Mouse (Mus musculus): ENCODE data around the gene Ndufaf8. TPM values are rescaled to one million over a fixed set of nuclear protein-coding genes. Genes with fewer than 3 reads are reported as not detected.

Gene Ndufaf8
- polyA plus RNA-seq, 1 experiment: 9.0 TPM

DNA sequence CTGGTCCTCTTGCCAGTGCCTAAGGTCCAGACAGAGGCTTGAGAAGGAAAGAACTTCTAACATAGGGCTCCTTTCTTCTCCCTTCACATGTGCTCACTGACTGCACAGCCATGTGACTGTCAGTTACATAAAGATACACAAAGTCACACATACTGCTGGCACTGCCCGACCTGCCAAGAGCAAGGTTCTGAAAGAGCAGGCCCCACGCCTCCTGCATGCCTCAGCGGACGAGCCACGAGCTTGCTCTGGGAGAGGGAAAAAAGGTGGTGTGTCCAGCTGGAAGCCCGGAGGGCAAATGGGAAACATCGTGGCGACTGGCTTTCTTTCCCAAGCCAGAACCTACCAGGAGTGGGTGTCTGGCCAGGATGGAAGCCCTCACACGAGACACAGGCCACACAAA lies 9.1 kb downstream of the Ndufaf8 start:
- H3K4me3 ChIP-seq (replicated peaks): no peak overlapping the region
- H3K9me3 ChIP-seq (ENCODE audit: control insufficient read depth, low read length): no peaks in the 10 kb centered on the region
- H3K4me1 ChIP-seq (ENCODE audit: control insufficient read depth): peaks cover 7% of the 10 kb centered on the region
- peaks cover 81% of the 10 kb centered on the region for H3K36me3 ChIP-seq (ENCODE audit: control insufficient read depth)
- TF ChIP-seq TAL1 (IDR thresholded peaks at IDR 0.05; ENCODE audit: low read length) (no peak), GATA1 (IDR thresholded peaks at IDR 0.05; ENCODE audit: low read length) (no peak)
- no peaks in the 10 kb centered on the region for H3K27me3 ChIP-seq (ENCODE audit: control insufficient read depth)

GRCm38 (mm10) chr11:120109558-120110210 lies 11.0 kb downstream of the Ndufaf8 start:
- Histone ChIP-seq H3K4me1 (ENCODE audit: control insufficient read depth) (no peaks in the 10 kb centered on the region; the same call in 1 of the 2 replicates), H3K4me3 (replicated peaks) (no peak overlapping the region), H3K27me3 (ENCODE audit: control insufficient read depth) (no peaks in the 10 kb centered on the region), H3K36me3 (ENCODE audit: control insufficient read depth) (peaks cover 91% of the 10 kb centered on the region), H3K9me3 (ENCODE audit: control insufficient read depth, low read length) (peaks cover 5% of the 10 kb centered on the region; the same call in 1 of the 2 replicates)
- TF ChIP-seq TAL1 (IDR thresholded peaks at IDR 0.05; ENCODE audit: low read length): no peak
- no peak for TF ChIP-seq GATA1 (IDR thresholded peaks at IDR 0.05; ENCODE audit: low read length)

DNA sequence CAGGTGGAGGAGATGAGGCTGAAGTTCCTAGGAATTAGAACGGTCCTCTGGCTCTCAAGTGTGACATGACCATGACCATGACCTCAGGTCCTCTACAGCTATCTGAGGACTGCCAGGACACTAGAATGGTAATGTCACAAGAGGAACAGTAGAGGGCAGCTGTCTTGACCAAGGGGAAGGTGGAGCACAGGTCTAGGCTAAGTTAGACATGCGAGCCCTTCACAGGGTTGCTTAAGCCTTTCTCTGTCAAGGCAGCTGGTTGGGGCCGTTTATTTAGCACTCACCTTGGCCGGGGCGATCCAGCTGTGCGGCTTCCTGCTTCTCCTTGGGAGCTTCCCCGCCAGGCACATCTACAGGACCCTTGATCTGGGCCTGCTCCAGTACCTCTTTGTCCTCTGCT lies 11.8 kb downstream of the Ndufaf8 start:
- no peaks in the 10 kb centered on the region; the same call in 1 of the 2 replicates for H3K4me1 ChIP-seq (ENCODE audit: control insufficient read depth)
- no peak overlapping the region for H3K4me3 ChIP-seq (replicated peaks)
- H3K9me3 ChIP-seq (ENCODE audit: control insufficient read depth, low read length): peaks cover 5% of the 10 kb centered on the region; the same call in 1 of the 2 replicates
- TF ChIP-seq TAL1 (IDR thresholded peaks at IDR 0.05; ENCODE audit: low read length): no peak
- no peak for TF ChIP-seq GATA1 (IDR thresholded peaks at IDR 0.05; ENCODE audit: low read length)
- no peaks in the 10 kb centered on the region for H3K27me3 ChIP-seq (ENCODE audit: control insufficient read depth)
- H3K36me3 ChIP-seq (ENCODE audit: control insufficient read depth): peaks cover 91% of the 10 kb centered on the region

DNA sequence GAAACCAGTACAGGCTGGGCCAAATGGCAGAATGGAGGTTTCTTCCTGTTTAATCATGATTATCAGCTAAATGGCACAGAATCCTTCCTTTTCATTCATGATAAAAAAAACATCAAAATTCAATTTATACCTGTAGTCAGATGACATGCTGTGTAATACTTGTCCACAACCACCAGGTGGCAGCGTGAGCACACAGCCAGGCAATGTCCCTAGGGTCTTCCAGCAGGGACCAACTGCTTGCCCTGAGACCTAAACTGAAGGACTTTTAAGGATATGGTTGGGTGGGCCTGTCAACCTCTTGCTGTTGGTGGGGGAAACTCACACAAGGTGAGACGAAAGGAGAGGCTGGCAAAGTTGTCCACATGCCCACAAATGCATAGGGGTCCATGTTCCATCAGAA lies 12.3 kb downstream of the Ndufaf8 start:
- Histone ChIP-seq H3K9me3 (ENCODE audit: control insufficient read depth, low read length) (peaks cover 5% of the 10 kb centered on the region; the same call in 1 of the 2 replicates), H3K4me1 (ENCODE audit: control insufficient read depth) (no peaks in the 10 kb centered on the region; the same call in 1 of the 2 replicates), H3K36me3 (ENCODE audit: control insufficient read depth) (peaks cover 91% of the 10 kb centered on the region), H3K27me3 (ENCODE audit: control insufficient read depth) (no peaks in the 10 kb centered on the region), H3K4me3 (replicated peaks) (no peak overlapping the region)
- TF ChIP-seq GATA1 (IDR thresholded peaks at IDR 0.05; ENCODE audit: low read length): no peak
- no peak for TF ChIP-seq TAL1 (IDR thresholded peaks at IDR 0.05; ENCODE audit: low read length)

DNA sequence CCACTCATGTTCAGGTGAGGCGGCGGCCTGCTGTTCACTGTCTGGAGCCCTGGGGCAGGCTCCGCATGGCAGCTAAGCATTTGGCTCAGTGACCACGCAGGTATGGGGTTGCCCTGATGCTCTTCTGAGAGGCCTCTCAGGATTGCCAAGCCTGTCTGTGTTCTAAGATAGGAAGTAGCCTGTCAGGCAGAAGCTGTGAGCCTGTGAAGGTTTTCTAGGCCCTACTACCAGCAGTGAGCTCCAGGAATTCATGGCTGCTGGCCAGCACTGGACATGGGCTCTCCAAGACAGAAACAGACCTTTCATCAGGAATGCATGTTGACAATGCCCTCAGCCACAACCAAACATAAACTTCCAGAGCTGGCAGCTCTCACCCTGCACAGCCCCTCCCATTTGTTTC lies 13.4 kb downstream of the Ndufaf8 start:
- TF ChIP-seq TAL1 (IDR thresholded peaks at IDR 0.05; ENCODE audit: low read length): no peak
- TF ChIP-seq GATA1 (IDR thresholded peaks at IDR 0.05; ENCODE audit: low read length): no peak
- H3K9me3 ChIP-seq (ENCODE audit: control insufficient read depth, low read length): peaks cover 5% of the 10 kb centered on the region; the same call in 1 of the 2 replicates
- no peaks in the 10 kb centered on the region for H3K27me3 ChIP-seq (ENCODE audit: control insufficient read depth)
- no peak overlapping the region for H3K4me3 ChIP-seq (replicated peaks)
- peaks cover 91% of the 10 kb centered on the region for H3K36me3 ChIP-seq (ENCODE audit: control insufficient read depth)
- no peaks in the 10 kb centered on the region; the same call in 1 of the 2 replicates for H3K4me1 ChIP-seq (ENCODE audit: control insufficient read depth)

- Histone ChIP-seq H3K9me3 (ENCODE audit: control insufficient read depth, low read length) (peaks cover 5% of the 10 kb centered on the region; the same call in 1 of the 2 replicates), H3K36me3 (ENCODE audit: control insufficient read depth) (peaks cover 91% of the 10 kb centered on the region), H3K4me3 (replicated peaks) (no peak overlapping the region), H3K27me3 (ENCODE audit: control insufficient read depth) (no peaks in the 10 kb centered on the region), H3K4me1 (ENCODE audit: control insufficient read depth) (peaks cover 4% of the 10 kb centered on the region)
- TF ChIP-seq TAL1 (IDR thresholded peaks at IDR 0.05; ENCODE audit: low read length) (no peak; the same call in 2 of the 3 replicates), GATA1 (IDR thresholded peaks at IDR 0.05; ENCODE audit: low read length) (no peak)
Measured at GRCm38 (mm10) chr11:120114488-120115215, 15.9 kb downstream of the Ndufaf8 start.

DNA sequence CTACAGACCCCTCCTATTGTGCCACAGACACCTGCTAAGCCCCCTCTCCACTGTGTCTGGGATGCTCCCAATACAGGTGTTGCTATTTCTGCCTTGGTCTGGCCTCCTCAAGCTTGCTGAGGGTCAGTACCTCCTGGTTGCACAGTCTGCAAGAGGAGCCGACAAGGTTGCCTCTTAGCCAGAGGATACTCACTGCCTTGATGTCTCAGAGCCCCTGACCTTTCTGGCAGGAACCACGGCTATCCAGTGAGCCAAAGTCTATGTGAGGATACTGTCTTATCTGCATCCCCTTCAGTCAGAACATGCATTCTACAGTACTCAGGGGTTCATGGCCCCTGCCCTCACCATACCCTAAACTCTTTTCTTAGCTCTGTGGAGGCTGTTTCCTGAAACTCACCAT lies 18.9 kb downstream of the Ndufaf8 start:
- no peaks in the 10 kb centered on the region for H3K27me3 ChIP-seq (ENCODE audit: control insufficient read depth)
- H3K4me1 ChIP-seq (ENCODE audit: control insufficient read depth): peaks cover 8% of the 10 kb centered on the region
- no peak overlapping the region for H3K4me3 ChIP-seq (replicated peaks)
- TF ChIP-seq TAL1 (IDR thresholded peaks at IDR 0.05; ENCODE audit: low read length) (no peak), GATA1 (IDR thresholded peaks at IDR 0.05; ENCODE audit: low read length) (no peak)
- H3K9me3 ChIP-seq (ENCODE audit: control insufficient read depth, low read length): peaks cover 5% of the 10 kb centered on the region; the same call in 1 of the 2 replicates
- peaks cover 99% of the 10 kb centered on the region for H3K36me3 ChIP-seq (ENCODE audit: control insufficient read depth)

DNA sequence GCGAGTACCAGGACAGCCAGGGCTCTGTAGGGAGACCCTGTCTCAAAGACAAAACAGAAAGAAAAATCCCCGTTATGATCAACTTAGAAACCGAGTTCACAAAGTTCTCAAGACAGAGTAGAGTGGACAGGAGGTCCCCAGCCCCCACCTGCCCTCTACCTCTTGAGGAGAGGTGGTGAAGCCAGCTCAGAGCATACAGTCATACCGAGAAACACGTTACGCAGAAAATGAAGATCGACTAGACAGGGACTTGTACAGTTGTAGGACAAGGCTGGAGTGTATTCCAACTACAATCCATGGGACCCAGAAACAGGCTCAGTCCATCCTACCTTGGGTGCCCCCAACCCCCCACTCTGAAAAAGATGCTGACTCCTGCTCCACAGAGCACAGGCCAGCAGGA lies 20.4 kb downstream of the Ndufaf8 start:
- peaks cover 8% of the 10 kb centered on the region for H3K4me1 ChIP-seq (ENCODE audit: control insufficient read depth)
- TF ChIP-seq TAL1 (IDR thresholded peaks at IDR 0.05; ENCODE audit: low read length) (no peak), GATA1 (IDR thresholded peaks at IDR 0.05; ENCODE audit: low read length) (no peak)
- peaks cover 5% of the 10 kb centered on the region; the same call in 1 of the 2 replicates for H3K9me3 ChIP-seq (ENCODE audit: control insufficient read depth, low read length)
- H3K27me3 ChIP-seq (ENCODE audit: control insufficient read depth): no peaks in the 10 kb centered on the region
- peaks cover 99% of the 10 kb centered on the region for H3K36me3 ChIP-seq (ENCODE audit: control insufficient read depth)
- H3K4me3 ChIP-seq (replicated peaks): no peak overlapping the region

GRCm38 (mm10) chr11:120119936-120120541 lies 21.3 kb downstream of the Ndufaf8 start:
- Histone ChIP-seq H3K9me3 (ENCODE audit: control insufficient read depth, low read length) (no peaks in the 10 kb centered on the region), H3K27me3 (ENCODE audit: control insufficient read depth) (no peaks in the 10 kb centered on the region), H3K36me3 (ENCODE audit: control insufficient read depth) (peaks cover 99% of the 10 kb centered on the region), H3K4me1 (ENCODE audit: control insufficient read depth) (peaks cover 8% of the 10 kb centered on the region), H3K4me3 (replicated peaks) (no peak overlapping the region)
- TF ChIP-seq GATA1 (IDR thresholded peaks at IDR 0.05; ENCODE audit: low read length) (no peak), TAL1 (IDR thresholded peaks at IDR 0.05; ENCODE audit: low read length) (no peak)
